9 mouse cellular contexts compared by ENCODE assay signal in the genomic region with DNA sequence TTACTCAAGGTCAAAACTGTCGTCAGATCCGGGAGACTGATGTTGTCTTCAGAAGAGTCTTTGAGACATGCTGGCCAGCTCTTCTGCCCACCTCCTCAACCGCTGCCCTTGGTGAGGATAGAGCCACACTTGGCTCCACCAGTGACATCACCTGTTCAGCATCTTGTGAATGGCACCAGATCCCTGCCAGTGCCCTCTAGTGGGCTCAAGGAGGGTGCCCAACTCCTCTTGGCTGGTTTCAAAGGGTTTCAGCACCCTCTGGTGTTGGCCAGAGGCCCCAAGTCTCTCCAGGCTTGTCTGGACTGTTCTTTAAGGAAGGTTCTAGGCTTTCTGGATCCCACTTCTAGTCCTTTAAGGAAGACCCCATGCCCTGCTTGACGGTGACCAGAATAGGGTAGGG. TPM values are rescaled to one million over a fixed set of nuclear protein-coding genes. Genes with fewer than 3 reads are reported as not detected.
A peak's percentile ranks its signal among the peaks of the same experiment; 100 is the strongest.
DNase-seq lines count a peak whose midpoint lies in the region; ATAC-seq and TF ChIP-seq lines count a peak whose summit lies in the region.
"Had no signal": no experiment of that assay in that cellular context is flagged by ENCODE, and none has a peak within 500 bp of the region (broad histone marks: within the 10 kb centered on the region; RNA-seq: fewer than 3 reads in every experiment).

No protein-coding gene starts in this region.

- 52% methylated on average over 4 of the region's 4 CpGs for WGBS in liver, adult 2 months
- 32% methylated on average over 4 of the region's 4 CpGs for WGBS in liver, embryonic 11.5 days

- H3K36me3 ChIP-seq in liver, adult 2 months (ENCODE audit: control insufficient read depth, insufficient read depth, low read length) = no peaks in the 10 kb centered on the region
- H3K36me3 ChIP-seq in liver, embryonic 11.5 days (ENCODE audit: control insufficient read depth, insufficient read depth, low read length) = no peaks in the 10 kb centered on the region

- no peaks in the 10 kb centered on the region for H3K4me1 ChIP-seq in liver, adult 2 months (ENCODE audit: control insufficient read depth, insufficient read depth, low read length)
- H3K4me1 ChIP-seq in liver, embryonic 11.5 days (replicated peaks; ENCODE audit: control insufficient read depth, insufficient read depth, low read length) = no peaks in the 10 kb centered on the region
- H3K4me1 ChIP-seq in bone marrow macrophage, adult 2 months (ENCODE audit: control insufficient read depth, insufficient read depth, low read length) = no peaks in the 10 kb centered on the region

- TF ChIP-seq POLR2A in liver, adult 2 months (IDR thresholded peaks at IDR 0.05; ENCODE audit: extremely low read depth, insufficient read depth, low read length) = no peak
- no peak for TF ChIP-seq POLR2A in bone marrow macrophage, adult 2 months (IDR thresholded peaks at IDR 0.05; ENCODE audit: borderline replicate concordance, low read depth, low read length)

- DNase-seq in liver, adult 2 months (ENCODE audit: extremely low read depth, low read depth, low spot score) = peak; percentile 62
- no peak for DNase-seq in liver, embryonic 11.5 days (ENCODE audit: low spot score)
- DNase-seq in MEL-GATA-1-ER (ENCODE audit: extremely low read depth, low read depth) = peak; percentile 60
- peak; percentile 77 for DNase-seq in kidney, postnatal 10 days
- DNase-seq in ovary, adult 18-20 months (ENCODE audit: low spot score) = no peak

- TF ChIP-seq CTCF in liver, adult 2 months (IDR thresholded peaks at IDR 0.05; ENCODE audit: low read depth, low read length) = peak; percentile 96
- TF ChIP-seq CTCF in bone marrow macrophage, adult 2 months (IDR thresholded peaks at IDR 0.05; ENCODE audit: low read depth, low read length) = peak; percentile 99

- peaks cover 9% of the 10 kb centered on the region; the same call in 1 of the 2 replicates for H3K27me3 ChIP-seq in liver, adult 2 months (ENCODE audit: control insufficient read depth, insufficient read depth, low read length)
- peaks cover 56% of the 10 kb centered on the region for H3K27me3 ChIP-seq in liver, embryonic 11.5 days (replicated peaks; ENCODE audit: control insufficient read depth, insufficient read depth, low read length)

- H3K9me3 ChIP-seq in liver, embryonic 11.5 days (ENCODE audit: control insufficient read depth, low read length) = no peaks in the 10 kb centered on the region

- H3K79me2 ChIP-seq in liver, adult 2 months (ENCODE audit: control insufficient read depth, insufficient read depth, low read length) = no peaks in the 10 kb centered on the region

- no peak overlapping the region for H3K4me2 ChIP-seq in liver, embryonic 11.5 days

- H3K27ac ChIP-seq in liver, adult 2 months (replicated peaks; ENCODE audit: insufficient read depth, low read depth, low read length) = no peak overlapping the region
- no peak overlapping the region for H3K27ac ChIP-seq in liver, embryonic 11.5 days (ENCODE audit: low read depth, low read length)
- H3K27ac ChIP-seq in bone marrow macrophage, adult 2 months (ENCODE audit: insufficient read depth, low read depth, low read length) = no peak overlapping the region

- H3K9ac ChIP-seq in liver, adult 2 months (ENCODE audit: low read depth, low read length) = no peak overlapping the region
- no peak overlapping the region for H3K9ac ChIP-seq in liver, embryonic 11.5 days (ENCODE audit: low read depth, low read length)

- H3K4me3 ChIP-seq in liver, adult 2 months (ENCODE audit: insufficient read depth, low read depth, low read length) = no peak overlapping the region
- no peak overlapping the region for H3K4me3 ChIP-seq in liver, embryonic 11.5 days (ENCODE audit: low read depth, low read length)
- no peak overlapping the region for H3K4me3 ChIP-seq in bone marrow macrophage, adult 2 months (ENCODE audit: insufficient read depth, low read length)

- no peak for ATAC-seq in liver, embryonic 11.5 days (replicated peaks; ENCODE audit: low FRiP score)
- peak; percentile 74 for ATAC-seq in neutrophil, adult 5-6 weeks (ENCODE audit: extremely low read depth, insufficient number of reproducible peaks, low FRiP score, poor library complexity, severe bottlenecking)

RNA-seq across cellular contexts. Expression of gene Nkx2-3, which starts 11.8 kb away (rescaled TPM):
- not detected in 2 replicates for total RNA-seq in liver, adult 2 months (2014; rRNA removed)
- polyA plus RNA-seq in liver, adult 2 months (2012; rRNA removed) = 0.05 TPM in 1 of 2 replicates, not detected in the other
- polyA plus RNA-seq in liver, embryonic 11.5 days (2014; fragmentation: Nextera tagmentation; extraction: Ambion mirVana) = 1.2 and 2.3 TPM in 2 replicates
- polyA plus RNA-seq in bone marrow macrophage, adult 2 months (2012; ENCODE audit: insufficient read depth, insufficient read length, missing spikeins) = not detected in 2 replicates
- total RNA-seq in neutrophil, adult 5-6 weeks (2017) = not detected in 2 replicates
- total RNA-seq: heart, postnatal 10 days had no signal
- polyA plus RNA-seq: neural tube, embryonic 14.5 days had no signal

RNA-seq across cellular contexts. Expression of gene Slc25a28, which starts 50.8 kb away (rescaled TPM):
- total RNA-seq in liver, adult 2 months (2014; rRNA removed) = 18.2 and 20.5 TPM in 2 replicates
- polyA plus RNA-seq in liver, adult 2 months (2012; rRNA removed) = 33.9 and 43.0 TPM in 2 replicates
- polyA plus RNA-seq in liver, embryonic 11.5 days (2014; fragmentation: Nextera tagmentation; extraction: Ambion mirVana) = 12.2 and 14.0 TPM in 2 replicates
- 34.1 and 40.1 TPM in 2 replicates for polyA plus RNA-seq in bone marrow macrophage, adult 2 months (2012; ENCODE audit: insufficient read depth, insufficient read length, missing spikeins)
- total RNA-seq in neutrophil, adult 5-6 weeks (2017) = 89.6 and 93.3 TPM in 2 replicates

Comparison
In these comparisons a context has a peak if more than half of its experiments do, and no peak if none do; other contexts are left out.
1. DNase-seq: peak in liver, adult 2 months (single experiment), MEL-GATA-1-ER (single experiment) and kidney, postnatal 10 days (single experiment); none in liver, embryonic 11.5 days (single experiment) and ovary, adult 18-20 months (single experiment).